Mouse (Mus musculus): Measurements from ENCODE around the gene Olfr52.

DNA sequence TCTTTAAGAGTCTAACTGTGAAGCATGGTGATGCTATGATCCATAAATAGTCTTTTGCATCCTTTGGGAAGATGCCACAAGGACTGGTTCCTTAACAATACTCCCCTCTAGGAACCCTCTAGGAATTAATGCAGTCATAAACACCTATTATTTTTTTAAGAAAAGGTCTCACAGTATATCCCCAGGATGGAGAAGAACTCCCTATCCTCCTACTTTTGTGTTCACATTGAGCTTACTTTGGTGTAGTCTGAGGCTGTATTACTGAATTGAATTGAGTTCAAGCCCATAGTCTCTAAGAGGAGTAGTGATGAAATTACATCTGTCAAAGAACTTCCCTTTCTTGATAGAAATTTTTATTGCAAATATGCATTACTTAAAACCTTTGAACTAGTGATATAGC, 17.4 kb upstream of the Olfr52 start, which contains the start of gene Olfr1045:
- TF ChIP-seq CTCF (IDR thresholded peaks at IDR 0.05; ENCODE audit: low read depth), result no peak
- no peak for TF ChIP-seq EP300 (IDR thresholded peaks at IDR 0.05; ENCODE audit: low read depth)

Data from liver, embryonic 14.5 days (tissue).